Mouse (Mus musculus): ENCODE results near the gene 4933428M09Rik.
"Not testable (repeated sequence)": the region's sequence is repeated elsewhere in the genome, so short reads cannot be mapped to it uniquely, and the experiment has no call there.

4933428M09Rik gene

GRCm38 (mm10) chrX:139178928-139179327 is at the start of gene 4933428M09Rik:
TSS of gene 4933428M09Rik (plus strand) at chrX:139179228.
- in situ Hi-C loops (cut with MboI): no loop called here

GRCm38 (mm10) chrX:139134031-139134430 is 45.0 kb upstream of the 4933428M09Rik start:
- in situ Hi-C loops (cut with MboI): no loop called here

- in situ Hi-C loops (cut with MboI): not testable (repeated sequence)
Measured at GRCm38 (mm10) chrX:139191506-139191905, 12.5 kb downstream of the 4933428M09Rik start.

- in situ Hi-C loops (cut with MboI): no loop called here
Measured at GRCm38 (mm10) chrX:139194572-139195279, 15.7 kb downstream of the 4933428M09Rik start.

GRCm38 (mm10) chrX:139209191-139209828 is 30.3 kb downstream of the 4933428M09Rik start:
- in situ Hi-C loops (cut with MboI): not testable (repeated sequence)

- in situ Hi-C loops (cut with MboI): no loop called here
Measured at GRCm38 (mm10) chrX:139209829-139210225, 30.8 kb downstream of the 4933428M09Rik start, which contains the start of gene Mum1l1. TSS of gene Mum1l1 (plus strand) at chrX:139210042.

- in situ Hi-C loops (cut with MboI): no loop called here
Measured at GRCm38 (mm10) chrX:139214765-139215164, 35.7 kb downstream of the 4933428M09Rik start.

GRCm38 (mm10) chrX:139216409-139216808 is 37.4 kb downstream of the 4933428M09Rik start:
- in situ Hi-C loops (cut with MboI): no loop called here

- in situ Hi-C loops (cut with MboI): no loop called here
Measured at GRCm38 (mm10) chrX:139216991-139217593, 38.1 kb downstream of the 4933428M09Rik start.

GRCm38 (mm10) chrX:139217776-139218175 is 38.7 kb downstream of the 4933428M09Rik start:
- in situ Hi-C loops (cut with MboI): no loop called here

- in situ Hi-C loops (cut with MboI): no loop called here
Measured at GRCm38 (mm10) chrX:139219017-139219416, 40.0 kb downstream of the 4933428M09Rik start.

GRCm38 (mm10) chrX:139220830-139221229 is 41.8 kb downstream of the 4933428M09Rik start:
- in situ Hi-C loops (cut with MboI): no loop called here

- in situ Hi-C loops (cut with MboI): no loop called here
Measured at GRCm38 (mm10) chrX:139221893-139222292, 42.9 kb downstream of the 4933428M09Rik start.

Data from mature B cell (primary cell).